Mouse (Mus musculus) hindbrain, embryonic 12.5 days (tissue): Measurements from ENCODE around the gene Fndc11. TPM values are rescaled to one million over a fixed set of nuclear protein-coding genes. Genes with fewer than 3 reads are reported as not detected.
A peak's percentile ranks its signal among the peaks of the same experiment; 100 is the strongest.
"Not testable (repeated sequence)": the region's sequence is repeated elsewhere in the genome, so short reads cannot be mapped to it uniquely, and the experiment has no call there.

Experiments
- ATAC-seq: fragments of 200-750 bp; cut with Nextera tagmentation; 2 replicates; pipeline ENCODE4 v1.8.0; 2017; ENCODE audit warnings: moderate TSS enrichment; ENCODE audit not compliant: low FRiP score
- H3K27ac ChIP-seq: fragments of 300-500 bp; sonication (generic); 2 replicates; pipeline ENCODE4 v1.5.1; 2016; ENCODE audit warnings: mild to moderate bottlenecking
- H3K27me3 ChIP-seq: fragments of 300-500 bp; sonication (generic); 2 replicates; pipeline ENCODE4 v1.6.1; 2016; ENCODE audit warnings: mild to moderate bottlenecking
- H3K36me3 ChIP-seq: fragments of 300-500 bp; sonication (generic); 2 replicates; pipeline ENCODE4 v1.6.1; 2016; ENCODE audit warnings: mild to moderate bottlenecking
- H3K4me1 ChIP-seq: fragments of 300-500 bp; sonication (generic); 2 replicates; pipeline ENCODE4 v1.6.1; 2016
- H3K4me2 ChIP-seq: fragments of 300-500 bp; sonication (generic); replicated peaks from 2 replicates; pipeline ENCODE4 v1.6.1; 2016; ENCODE audit warnings: mild to moderate bottlenecking
- H3K4me3 ChIP-seq: fragments of 300-500 bp; sonication (generic); 2 replicates; pipeline ENCODE4 v1.5.1; 2016; ENCODE audit warnings: mild to moderate bottlenecking
- H3K9ac ChIP-seq: fragments of 300-500 bp; sonication (generic); 2 replicates; pipeline ENCODE4 v1.6.1; 2016; ENCODE audit warnings: mild to moderate bottlenecking, moderate library complexity
- H3K9me3 ChIP-seq: fragments of 300-500 bp; sonication (generic); replicated peaks from 2 replicates; pipeline ENCODE4 v1.6.1; 2016; ENCODE audit warnings: mild to moderate bottlenecking
- WGBS: fragments of 180-500 bp; shearing (Covaris S2); methylation state at CpG from one replicate; pipeline ENCODE4 v1.1.7; 2016; 5-methylcytosine and 5-hydroxymethylcytosine counted together
- polyA plus RNA-seq: library from polyadenylated mRNA; unstranded; fragments of >200 nt; fragmentation: Nextera tagmentation; extraction: Ambion mirVana; gene quantifications from 2 replicates; pipeline ENCODE4 v1.2.1, GENCODE M21; 2016

Fndc11 gene
- polyA plus RNA-seq, result 0.15 TPM in 1 of 2 replicates, not detected in the other

DNA sequence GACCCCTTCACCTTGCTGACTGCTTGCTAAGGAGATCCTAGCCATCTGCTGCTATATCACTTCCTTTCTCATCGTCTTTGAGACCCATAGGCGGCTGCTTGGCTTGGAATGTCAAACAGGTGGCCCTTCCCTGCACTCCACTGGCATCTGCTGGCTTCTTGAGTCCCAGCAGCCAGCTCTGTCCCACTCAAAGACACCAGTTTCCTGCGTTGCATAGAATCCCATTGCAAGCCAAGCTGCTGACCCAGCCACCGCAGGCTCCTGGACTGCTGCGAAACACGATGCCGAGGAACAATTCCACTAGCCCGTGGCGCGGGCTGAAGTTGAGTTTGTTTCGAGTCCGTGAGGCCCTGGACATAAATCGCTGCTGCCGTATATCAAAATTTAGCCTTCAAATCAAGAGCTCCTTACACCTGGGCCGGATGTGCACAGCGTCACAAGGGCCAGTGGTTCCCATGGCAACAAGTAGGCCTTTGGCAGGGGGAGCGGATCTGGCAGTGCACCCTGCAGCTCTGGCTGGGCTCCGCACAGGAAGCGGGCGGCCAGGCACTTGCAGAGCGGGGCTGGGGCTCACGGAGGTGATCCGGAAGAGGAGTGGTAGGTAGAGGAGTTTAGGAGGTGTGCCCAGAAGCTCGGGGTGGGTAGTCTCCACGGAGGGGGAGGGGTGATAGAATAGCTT, at the start of gene Fndc11:
Gene Fndc11, plus strand, starts transcription at position 476 of the 679 bp plus-strand sequence.
- WGBS, result 4% methylated on average over 25 of the region's 25 CpGs
- H3K9ac ChIP-seq, result peak within 1 kb of the TSS; percentile 45; the same call in 1 of the 2 replicates
- H3K9me3 ChIP-seq, result no peaks in the 10 kb centered on the region
- peak within 1 kb of the TSS; percentile 27 for H3K4me3 ChIP-seq
- H3K4me2 ChIP-seq, result peak within 1 kb of the TSS; percentile 60
- ATAC-seq, result peak; percentile 82
- H3K27ac ChIP-seq, result peak within 1 kb of the TSS; percentile 35; the same call in 1 of the 2 replicates
- peaks cover 17% of the 10 kb centered on the region; the same call in 1 of the 2 replicates for H3K27me3 ChIP-seq
- H3K36me3 ChIP-seq, result no peaks in the 10 kb centered on the region
- peaks cover 19% of the 10 kb centered on the region for H3K4me1 ChIP-seq

DNA sequence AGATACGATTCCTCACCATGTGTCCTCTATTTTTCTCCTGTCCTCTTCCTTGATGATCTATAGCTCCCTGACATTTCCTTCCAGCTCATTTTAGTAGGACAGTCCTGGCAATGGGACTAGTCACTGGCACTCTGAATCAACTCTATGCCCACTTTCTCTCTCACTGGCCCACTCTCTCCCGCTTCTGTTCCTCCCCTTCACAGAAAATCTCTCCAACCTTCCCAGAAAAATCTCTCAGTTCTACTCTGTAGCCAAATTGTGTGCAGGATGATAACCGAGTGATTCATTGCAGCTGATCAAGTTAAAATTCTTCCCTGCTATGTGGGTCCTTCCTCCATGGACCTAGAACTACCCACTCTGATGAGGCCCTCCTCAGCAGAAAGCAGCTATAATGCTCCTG, 45.2 kb upstream of the Fndc11 start:
- WGBS, result 91% methylated on average over 3 of the region's 3 CpGs
- no peak overlapping the region for H3K4me3 ChIP-seq
- no peak overlapping the region for H3K4me2 ChIP-seq
- no peaks in the 10 kb centered on the region for H3K36me3 ChIP-seq
- H3K9ac ChIP-seq, result no peak overlapping the region
- no peak overlapping the region for H3K27ac ChIP-seq
- H3K9me3 ChIP-seq, result no peaks in the 10 kb centered on the region
- no peak for ATAC-seq
- H3K4me1 ChIP-seq, result no peaks in the 10 kb centered on the region
- H3K27me3 ChIP-seq, result no peaks in the 10 kb centered on the region

DNA sequence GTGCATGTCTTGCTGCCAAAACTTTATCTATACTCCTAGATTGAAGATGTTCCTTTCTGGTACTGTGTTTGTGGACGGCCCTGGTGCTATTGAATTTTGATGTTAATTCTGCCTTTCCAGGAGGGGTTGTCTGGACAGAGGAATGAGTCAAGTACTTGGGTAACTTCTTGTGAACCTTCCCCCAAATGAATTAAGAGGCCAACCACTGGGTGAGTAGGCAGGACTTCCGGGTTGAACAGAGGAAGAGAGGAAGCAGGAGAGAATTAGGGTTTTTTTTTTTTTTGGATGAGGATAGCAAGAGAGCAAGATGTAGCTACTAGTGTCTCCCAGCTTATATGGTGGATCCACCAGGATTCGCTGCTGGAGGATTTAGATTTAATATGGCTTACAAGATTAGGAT, 41.8 kb upstream of the Fndc11 start:
- H3K4me3 ChIP-seq, result no peak overlapping the region
- no peaks in the 10 kb centered on the region for H3K9me3 ChIP-seq
- no peak overlapping the region for H3K4me2 ChIP-seq
- 83% methylated on average over 3 of the region's 3 CpGs for WGBS
- no peaks in the 10 kb centered on the region for H3K4me1 ChIP-seq
- H3K36me3 ChIP-seq, result no peaks in the 10 kb centered on the region
- H3K27me3 ChIP-seq, result no peaks in the 10 kb centered on the region
- no peak overlapping the region for H3K9ac ChIP-seq
- no peak overlapping the region for H3K27ac ChIP-seq
- ATAC-seq, result no peak

DNA sequence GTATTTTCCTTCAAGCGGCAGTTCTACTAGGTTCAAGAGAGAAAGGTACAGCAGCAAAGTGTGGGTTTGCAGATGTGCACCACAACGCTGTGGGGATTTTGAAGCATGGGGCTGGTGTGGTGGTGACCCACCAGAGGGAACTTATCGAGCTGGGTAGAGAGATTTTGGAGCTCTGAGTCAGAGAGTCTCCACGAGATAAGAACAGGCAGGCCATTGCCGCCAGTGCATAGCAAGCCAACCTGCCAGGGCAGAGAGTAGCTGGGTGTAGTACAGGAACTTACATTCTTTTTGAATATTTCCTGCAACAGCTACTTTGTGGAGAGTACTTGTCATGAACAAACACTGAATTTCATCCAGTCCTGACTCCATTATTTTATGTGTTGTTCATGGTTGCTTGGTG, 41.3 kb upstream of the Fndc11 start:
- no peaks in the 10 kb centered on the region for H3K36me3 ChIP-seq
- 84% methylated on average over 5 of the region's 5 CpGs for WGBS

GRCm38 (mm10) chr2:181180898-181181297, 38.9 kb upstream of the Fndc11 start:
- no peak for ATAC-seq
- 87% methylated on average over 6 of the region's 6 CpGs for WGBS
- Histone ChIP-seq H3K9me3 (no peaks in the 10 kb centered on the region), H3K4me1 (no peaks in the 10 kb centered on the region; the same call in 1 of the 2 replicates), H3K36me3 (no peaks in the 10 kb centered on the region), H3K4me3 (no peak overlapping the region), H3K9ac (no peak overlapping the region), H3K27ac (no peak overlapping the region), H3K27me3 (no peaks in the 10 kb centered on the region), H3K4me2 (no peak overlapping the region)

More for the DNA sequence above, 41.3 kb upstream of the Fndc11 start:
- no peak overlapping the region for H3K9ac ChIP-seq
- H3K9me3 ChIP-seq, result no peaks in the 10 kb centered on the region
- no peaks in the 10 kb centered on the region for H3K4me1 ChIP-seq
- no peak for ATAC-seq
- H3K27ac ChIP-seq, result no peak overlapping the region
- no peak overlapping the region for H3K4me2 ChIP-seq
- H3K4me3 ChIP-seq, result no peak overlapping the region
- H3K27me3 ChIP-seq, result no peaks in the 10 kb centered on the region

DNA sequence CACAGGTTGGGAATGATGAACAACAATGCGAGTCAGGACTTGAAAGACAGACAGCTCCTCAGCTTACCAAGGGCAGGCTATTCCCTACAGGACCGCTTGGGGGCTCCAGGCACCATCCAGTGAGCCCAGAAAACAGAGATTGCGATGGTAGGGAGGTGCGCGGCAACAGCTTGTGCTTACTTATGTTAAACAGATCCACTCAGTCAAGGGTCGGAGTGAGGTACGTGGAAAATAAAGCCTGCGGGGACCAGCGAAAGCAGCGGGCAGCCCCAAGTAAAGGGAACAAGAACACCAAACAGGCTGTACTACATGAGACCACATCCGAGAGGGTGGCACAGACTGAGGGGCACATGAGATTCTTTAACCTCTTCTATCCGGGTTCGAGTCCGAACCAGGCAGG, 33.2 kb upstream of the Fndc11 start:
- peaks cover 13% of the 10 kb centered on the region for H3K4me1 ChIP-seq
- WGBS, result under 1% methylated on average over 14 of the region's 14 CpGs
- peaks cover 11% of the 10 kb centered on the region for H3K36me3 ChIP-seq
- H3K4me3 ChIP-seq, result peak overlapping the region; percentile 69
- peak overlapping the region; percentile 97 for H3K27ac ChIP-seq
- H3K4me2 ChIP-seq, result peak overlapping the region; percentile 58
- peak overlapping the region; percentile 93 for H3K9ac ChIP-seq
- peak; percentile 83 for ATAC-seq
- H3K9me3 ChIP-seq, result no peaks in the 10 kb centered on the region
- H3K27me3 ChIP-seq, result no peaks in the 10 kb centered on the region

GRCm38 (mm10) chr2:181187121-181188000, 32.5 kb upstream of the Fndc11 start, which contains the start of gene Ppdpf:
Gene Ppdpf (plus strand): TSS chr2:181187247.
- H3K4me2 ChIP-seq, result peak within 1 kb of the TSS; percentile 58
- peak within 1 kb of the TSS; percentile 97 for H3K27ac ChIP-seq
- peaks cover 11% of the 10 kb centered on the region for H3K36me3 ChIP-seq
- H3K27me3 ChIP-seq, result no peaks in the 10 kb centered on the region
- under 1% methylated on average over 63 of the region's 64 CpGs for WGBS
- peak within 1 kb of the TSS; percentile 93 for H3K9ac ChIP-seq
- peaks cover 13% of the 10 kb centered on the region for H3K4me1 ChIP-seq
- H3K9me3 ChIP-seq, result no peaks in the 10 kb centered on the region
- H3K4me3 ChIP-seq, result peak within 1 kb of the TSS; percentile 69
- ATAC-seq, result peak; percentile 93

GRCm38 (mm10) chr2:181188681-181189080, 31.1 kb upstream of the Fndc11 start:
- no peaks in the 10 kb centered on the region for H3K27me3 ChIP-seq
- no peaks in the 10 kb centered on the region for H3K9me3 ChIP-seq
- H3K36me3 ChIP-seq, result peaks cover 11% of the 10 kb centered on the region
- peak overlapping the region; percentile 58 for H3K4me2 ChIP-seq
- H3K9ac ChIP-seq, result no peak overlapping the region; the same call in 1 of the 2 replicates
- H3K27ac ChIP-seq, result peak overlapping the region; percentile 36; the same call in 1 of the 2 replicates
- peaks cover 13% of the 10 kb centered on the region for H3K4me1 ChIP-seq
- no peak for ATAC-seq
- 69% methylated on average over 2 of the region's 2 CpGs for WGBS
- H3K4me3 ChIP-seq, result peak overlapping the region; percentile 69; the same call in 1 of the 2 replicates

GRCm38 (mm10) chr2:181189321-181189720, 30.5 kb upstream of the Fndc11 start:
- H3K36me3 ChIP-seq, result peaks cover 11% of the 10 kb centered on the region
- WGBS, result 98% methylated on average over 1 of the region's 1 CpGs
- ATAC-seq, result no peak
- H3K4me3 ChIP-seq, result no peak overlapping the region
- no peak overlapping the region for H3K9ac ChIP-seq
- peaks cover 13% of the 10 kb centered on the region for H3K4me1 ChIP-seq
- H3K27ac ChIP-seq, result no peak overlapping the region
- H3K9me3 ChIP-seq, result no peaks in the 10 kb centered on the region
- H3K4me2 ChIP-seq, result no peak overlapping the region
- no peaks in the 10 kb centered on the region for H3K27me3 ChIP-seq

DNA sequence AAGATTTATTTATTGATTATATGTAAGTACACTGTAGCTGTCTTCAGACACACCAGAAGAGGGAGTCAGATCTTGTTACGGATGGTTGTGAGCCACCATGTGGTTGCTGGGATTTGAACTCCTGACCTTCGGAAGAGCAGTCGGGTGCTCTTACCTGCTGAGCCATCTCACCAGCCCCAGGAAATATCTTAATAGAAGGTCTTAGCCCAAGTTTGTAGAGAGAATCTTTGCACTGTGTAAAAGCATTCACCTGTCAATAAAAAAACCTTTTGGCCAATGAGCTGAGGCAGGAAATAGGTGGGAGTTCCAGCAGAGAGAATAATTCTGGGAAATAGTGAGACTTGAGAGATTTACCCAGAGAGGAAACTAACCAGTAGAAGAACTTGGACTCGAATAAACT, 28.4 kb upstream of the Fndc11 start:
- H3K9ac ChIP-seq, ATAC-seq, H3K4me1 ChIP-seq, H3K9me3 ChIP-seq, H3K27ac ChIP-seq, H3K4me3 ChIP-seq, H3K4me2 ChIP-seq, H3K27me3 ChIP-seq: not testable (repeated sequence)
- WGBS, result 82% methylated on average over 4 of the region's 4 CpGs
- peaks cover 11% of the 10 kb centered on the region for H3K36me3 ChIP-seq

- Histone ChIP-seq H3K4me3 (no peak overlapping the region), H3K27ac (no peak overlapping the region), H3K4me1 (peaks cover 9% of the 10 kb centered on the region), H3K36me3 (peaks cover 11% of the 10 kb centered on the region), H3K9ac (no peak overlapping the region), H3K4me2 (no peak overlapping the region), H3K9me3 (no peaks in the 10 kb centered on the region), H3K27me3 (no peaks in the 10 kb centered on the region)
- WGBS, result 48% methylated on average over 4 of the region's 4 CpGs
- ATAC-seq, result no peak
Observed at GRCm38 (mm10) chr2:181191936-181192335, 27.9 kb upstream of the Fndc11 start.

DNA sequence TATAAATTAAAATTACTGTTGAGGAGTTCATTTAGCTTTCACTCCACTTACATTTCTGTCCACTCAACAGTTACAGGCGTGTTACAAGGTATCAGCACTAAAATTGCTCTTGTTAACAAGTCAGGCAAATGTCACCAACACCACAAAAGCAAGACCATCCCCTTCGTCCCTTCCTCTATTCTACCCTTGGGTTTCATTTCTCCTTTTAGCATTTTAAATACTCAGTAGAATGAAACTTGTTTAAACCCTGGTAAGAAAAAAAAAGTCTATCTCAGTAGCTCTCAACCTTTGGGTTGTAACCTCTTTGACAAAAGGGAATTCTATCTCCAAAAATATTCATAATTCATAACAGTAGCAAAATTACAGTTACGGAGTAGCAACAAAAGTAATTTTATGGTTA, 26.8 kb upstream of the Fndc11 start:
- H3K36me3 ChIP-seq, result peaks cover 11% of the 10 kb centered on the region
- WGBS, result 82% methylated on average over 3 of the region's 3 CpGs

More for the DNA sequence above, 26.8 kb upstream of the Fndc11 start:
- Histone ChIP-seq H3K27ac (no peak overlapping the region), H3K27me3 (no peaks in the 10 kb centered on the region), H3K9ac (no peak overlapping the region), H3K4me2 (no peak overlapping the region), H3K4me3 (no peak overlapping the region), H3K4me1 (peaks cover 9% of the 10 kb centered on the region), H3K9me3 (no peaks in the 10 kb centered on the region)
- ATAC-seq, result no peak
